Mouse (Mus musculus): Measurements from ENCODE around the gene Raver1.

GRCm38 (mm10) chr9:21041308-21041707 lies 50.5 kb downstream of the Raver1 start:
- TF ChIP-seq CTCF (IDR thresholded peaks at IDR 0.05; ENCODE audit: extremely low read depth, insufficient read depth, low read length): no peak
- TF ChIP-seq POLR2A (IDR thresholded peaks at IDR 0.05; ENCODE audit: extremely low read depth, insufficient read depth, low read length): peak; percentile 67; the same call in 1 of the 2 replicates

Measured in cortical plate, adult 2 months (tissue).